Mouse (Mus musculus) liver, embryonic 16.5 days (tissue): ENCODE data around the gene Ephb4. TPM values are rescaled to one million over a fixed set of nuclear protein-coding genes. Genes with fewer than 3 reads are reported as not detected.
A peak's percentile ranks its signal among the peaks of the same experiment; 100 is the strongest.

ENCODE experiments used
- ATAC-seq: fragments of 200-750 bp; cut with Nextera tagmentation; 2 replicates; pipeline ENCODE4 v1.8.0; 2017; ENCODE audit warnings: low read depth, mild to moderate bottlenecking, moderate number of reproducible peaks, moderate library complexity
- H3K27ac ChIP-seq: fragments of 300-500 bp; sonication (generic); 2 replicates; pipeline ENCODE4 v1.5.1; 2014; ENCODE audit warnings: mild to moderate bottlenecking, low read length
- H3K27me3 ChIP-seq: fragments of 300-500 bp; sonication (generic); 2 replicates; pipeline ENCODE4 v1.6.1; 2014; ENCODE audit warnings: low read depth, low read length, mixed read lengths; ENCODE audit not compliant: control insufficient read depth, insufficient read depth
- H3K36me3 ChIP-seq: fragments of 300-500 bp; sonication (generic); 2 replicates; pipeline ENCODE4 v1.6.1; 2014; ENCODE audit warnings: mild to moderate bottlenecking; ENCODE audit not compliant: control insufficient read depth, insufficient read depth
- H3K4me1 ChIP-seq: fragments of 300-500 bp; sonication (generic); 2 replicates; pipeline ENCODE4 v1.6.1; 2014; ENCODE audit warnings: low read depth, low read length, mixed read lengths; ENCODE audit not compliant: control insufficient read depth
- H3K4me2 ChIP-seq: fragments of 300-500 bp; sonication (generic); 2 replicates; pipeline ENCODE4 v1.6.1; 2014; ENCODE audit warnings: low read depth, low read length, mixed read lengths
- H3K4me3 ChIP-seq: fragments of 300-500 bp; sonication (generic); 2 replicates; pipeline ENCODE4 v1.5.1; 2014; ENCODE audit warnings: low read depth, mild to moderate bottlenecking, low read length
- H3K9ac ChIP-seq: fragments of 300-500 bp; sonication (generic); 2 replicates; pipeline ENCODE4 v1.6.1; 2014; ENCODE audit warnings: low read depth, low read length
- H3K9me3 ChIP-seq: fragments of 300-500 bp; sonication (generic); replicated peaks from 2 replicates; pipeline ENCODE4 v1.6.1; 2016; ENCODE audit warnings: low read length; ENCODE audit not compliant: control insufficient read depth
- WGBS: fragments of 180-500 bp; shearing (Covaris S2); extraction: QIAGEN DNeasy Blood & Tissue Kit; methylation state at CpG from one replicate; pipeline ENCODE4 v1.1.7; 2014; ENCODE audit not compliant: insufficient replicate concordance; 5-methylcytosine and 5-hydroxymethylcytosine counted together
- polyA plus RNA-seq: library from polyadenylated mRNA; unstranded; fragments of >200 nt; fragmentation: Nextera tagmentation; extraction: Ambion mirVana; gene quantifications from 2 replicates; pipeline ENCODE4 v1.2.1, GENCODE M21; 2015

The Ephb4 gene
- polyA plus RNA-seq, 1 experiment from 2014 or later, result 9.1 TPM

DNA sequence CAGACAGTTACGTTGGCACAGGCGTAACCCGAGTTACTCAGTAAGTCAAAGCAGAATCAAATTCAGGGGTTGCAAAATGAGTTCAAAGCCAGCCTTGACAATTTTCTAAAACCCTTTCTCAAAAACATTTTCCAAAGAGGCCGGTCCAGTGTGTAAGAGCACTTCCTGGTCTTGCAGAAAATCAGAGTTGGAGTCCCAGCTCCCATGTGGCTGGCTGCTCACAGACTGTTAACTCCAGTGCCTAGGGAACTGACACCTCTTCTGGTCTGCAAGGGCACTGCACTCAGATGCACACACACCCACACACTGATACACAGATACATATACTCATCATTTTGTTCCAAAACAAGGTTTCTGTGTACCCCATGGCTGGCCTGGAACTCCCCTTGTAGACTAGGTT, 41.6 kb upstream of the Ephb4 start:
- Histone ChIP-seq H3K27ac (peak overlapping the region; percentile 91), H3K36me3 (peaks cover 17% of the 10 kb centered on the region), H3K9ac (no peak overlapping the region; the same call in 1 of the 2 replicates), H3K4me3 (peak overlapping the region; percentile 93), H3K4me2 (peak overlapping the region; percentile 74; the same call in 1 of the 2 replicates), H3K27me3 (no peaks in the 10 kb centered on the region), H3K4me1 (peaks cover 38% of the 10 kb centered on the region), H3K9me3 (no peaks in the 10 kb centered on the region)
- 88% methylated on average over 4 of the region's 4 CpGs for whole genome bisulfite sequencing
- no peak for ATAC-seq

GRCm38 (mm10) chr5:137313466-137314192, 36.3 kb upstream of the Ephb4 start:
- no peaks in the 10 kb centered on the region for H3K27me3 ChIP-seq
- H3K4me3 ChIP-seq, result peak overlapping the region; percentile 60
- peaks cover 8% of the 10 kb centered on the region for H3K36me3 ChIP-seq
- 5% methylated on average over 22 of the region's 22 CpGs for WGBS
- H3K9me3 ChIP-seq, result no peaks in the 10 kb centered on the region
- H3K9ac ChIP-seq, result peak overlapping the region; percentile 63
- ATAC-seq, result peak; percentile 35; the same call in 1 of the 2 replicates
- peak overlapping the region; percentile 24; the same call in 1 of the 2 replicates for H3K27ac ChIP-seq
- H3K4me1 ChIP-seq, result peaks cover 22% of the 10 kb centered on the region
- peak overlapping the region; percentile 73 for H3K4me2 ChIP-seq

DNA sequence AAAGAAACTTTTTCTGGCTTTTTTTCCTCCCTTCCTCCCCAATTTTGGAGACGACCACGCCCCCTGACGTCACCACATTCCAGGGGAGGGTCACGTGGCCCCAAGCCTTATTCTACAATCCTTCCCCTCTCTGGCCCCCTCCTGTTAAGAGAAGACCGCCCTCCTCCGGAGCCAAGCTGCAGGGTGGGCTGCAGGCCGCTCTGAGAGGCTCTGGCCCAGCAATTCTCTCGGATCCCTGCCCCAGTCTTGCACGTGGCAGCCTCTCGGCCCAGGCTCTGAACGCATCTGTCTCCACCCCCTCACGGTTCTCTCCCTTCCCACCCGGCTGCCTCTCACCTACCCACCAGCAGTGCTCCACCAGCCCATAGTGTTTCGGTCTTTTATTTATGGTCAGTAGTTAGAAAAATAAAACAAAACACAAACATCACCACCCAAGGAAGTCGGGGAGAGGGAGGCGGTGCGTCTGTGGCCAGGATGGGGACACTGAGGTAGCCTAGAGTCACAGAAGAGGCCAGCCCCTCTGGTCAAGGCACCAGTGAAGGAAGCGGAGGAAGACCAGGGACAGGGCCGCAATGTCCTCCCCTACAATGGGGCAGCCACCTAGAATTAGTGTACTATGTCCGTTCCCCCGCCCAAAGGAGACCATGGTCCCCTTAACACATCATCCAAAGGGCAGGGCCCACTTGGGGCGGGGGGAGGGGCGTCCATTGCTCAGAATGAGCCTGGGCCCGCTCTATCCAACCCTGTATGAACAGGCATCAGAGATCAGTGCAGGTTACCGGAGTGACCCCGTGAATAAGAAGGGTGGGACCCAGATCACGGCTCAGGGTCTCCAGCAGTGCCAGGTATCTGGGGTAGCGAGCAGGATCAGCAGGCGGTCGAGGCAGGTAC, 35.5 kb upstream of the Ephb4 start, which contains the start of gene Trip6:
Gene Trip6, minus strand, starts transcription at position 212 of the 891 bp plus-strand sequence.
- WGBS, result 34% methylated on average over 30 of the region's 30 CpGs
- peak; percentile 50 for ATAC-seq
- Histone ChIP-seq H3K9ac (peak within 1 kb of the TSS; percentile 63), H3K9me3 (no peaks in the 10 kb centered on the region), H3K27me3 (no peaks in the 10 kb centered on the region), H3K4me3 (peak within 1 kb of the TSS; percentile 60), H3K4me1 (peaks cover 22% of the 10 kb centered on the region), H3K36me3 (peaks cover 3% of the 10 kb centered on the region; the same call in 1 of the 2 replicates), H3K27ac (peak within 1 kb of the TSS; percentile 24; the same call in 1 of the 2 replicates), H3K4me2 (peak within 1 kb of the TSS; percentile 73)

GRCm38 (mm10) chr5:137315084-137315903, 34.6 kb upstream of the Ephb4 start:
- no peaks in the 10 kb centered on the region for H3K9me3 ChIP-seq
- ATAC-seq, result no peak
- no peak overlapping the region for H3K4me3 ChIP-seq
- H3K36me3 ChIP-seq, result no peaks in the 10 kb centered on the region
- WGBS, result 48% methylated on average over 30 of the region's 30 CpGs
- H3K27ac ChIP-seq, result no peak overlapping the region
- no peaks in the 10 kb centered on the region for H3K27me3 ChIP-seq
- no peak overlapping the region for H3K9ac ChIP-seq
- peaks cover 22% of the 10 kb centered on the region for H3K4me1 ChIP-seq
- no peak overlapping the region for H3K4me2 ChIP-seq

- Histone ChIP-seq H3K9ac (no peak overlapping the region), H3K4me2 (no peak overlapping the region), H3K4me3 (no peak overlapping the region), H3K36me3 (no peaks in the 10 kb centered on the region), H3K27ac (no peak overlapping the region), H3K27me3 (no peaks in the 10 kb centered on the region), H3K9me3 (no peaks in the 10 kb centered on the region), H3K4me1 (peaks cover 22% of the 10 kb centered on the region)
- no peak for ATAC-seq
- WGBS, result 35% methylated on average over 8 of the region's 8 CpGs
These were observed 32.5 kb upstream of the Ephb4 start for GRCm38 (mm10) chr5:137317361-137317760.

GRCm38 (mm10) chr5:137318570-137318969, 31.3 kb upstream of the Ephb4 start:
- Histone ChIP-seq H3K9ac (no peak overlapping the region), H3K4me2 (no peak overlapping the region), H3K4me3 (no peak overlapping the region), H3K9me3 (no peaks in the 10 kb centered on the region), H3K36me3 (no peaks in the 10 kb centered on the region), H3K27me3 (no peaks in the 10 kb centered on the region), H3K27ac (no peak overlapping the region), H3K4me1 (peaks cover 15% of the 10 kb centered on the region)
- WGBS, result 54% methylated on average over 1 of the region's 1 CpGs
- no peak for ATAC-seq

DNA sequence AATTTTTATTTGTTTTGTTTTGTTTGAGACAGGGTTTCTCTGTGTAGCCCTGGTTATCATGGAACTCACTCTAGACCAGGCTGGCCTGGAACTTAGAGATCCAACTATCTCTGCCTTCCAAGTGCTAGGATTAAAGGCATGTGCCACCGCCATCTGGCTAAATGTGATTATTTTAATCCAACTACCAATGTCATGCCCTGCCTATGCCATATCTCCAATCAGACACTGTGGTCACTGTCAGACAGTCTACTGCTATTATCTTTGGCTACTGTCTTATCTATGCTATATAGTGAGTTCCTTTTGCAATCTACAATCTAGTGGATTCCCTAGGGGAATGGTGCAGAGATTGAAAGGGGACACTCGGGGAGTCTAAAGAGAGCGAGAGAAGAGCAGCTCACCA, 28.9 kb upstream of the Ephb4 start:
- WGBS, result 69% methylated on average over 3 of the region's 3 CpGs
- no peaks in the 10 kb centered on the region for H3K9me3 ChIP-seq
- no peak; the same call in 1 of the 2 replicates for ATAC-seq

DNA sequence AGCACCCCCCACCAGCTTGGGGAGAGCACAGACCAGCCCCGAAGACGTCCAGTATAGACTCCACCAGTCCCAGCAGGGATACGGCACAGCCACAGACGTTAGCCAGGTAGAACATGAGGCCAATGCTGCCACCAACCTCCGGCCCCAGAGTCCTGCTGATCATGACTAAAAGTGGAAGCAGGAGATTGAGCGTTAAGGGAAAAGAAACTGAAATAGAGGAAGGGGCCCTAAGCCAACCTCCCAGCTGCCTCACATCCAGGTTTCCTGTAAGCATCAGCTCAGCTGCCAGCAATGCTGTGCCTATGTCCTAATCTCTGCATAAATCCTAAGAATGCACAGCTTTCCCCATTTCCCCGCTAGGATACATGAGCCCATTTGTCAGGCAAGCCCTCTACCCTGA, 19.0 kb upstream of the Ephb4 start:
- Histone ChIP-seq H3K4me1 (peaks cover 15% of the 10 kb centered on the region), H3K4me3 (no peak overlapping the region), H3K9me3 (no peaks in the 10 kb centered on the region), H3K27me3 (no peaks in the 10 kb centered on the region), H3K36me3 (no peaks in the 10 kb centered on the region), H3K4me2 (no peak overlapping the region), H3K9ac (no peak overlapping the region), H3K27ac (no peak overlapping the region)
- ATAC-seq, result no peak
- 62% methylated on average over 7 of the region's 7 CpGs for WGBS

More for the DNA sequence above, 28.9 kb upstream of the Ephb4 start:
- H3K4me2 ChIP-seq, result no peak overlapping the region
- H3K4me3 ChIP-seq, result no peak overlapping the region
- no peaks in the 10 kb centered on the region for H3K36me3 ChIP-seq
- no peak overlapping the region for H3K27ac ChIP-seq
- peaks cover 8% of the 10 kb centered on the region; the same call in 1 of the 2 replicates for H3K4me1 ChIP-seq
- no peaks in the 10 kb centered on the region for H3K27me3 ChIP-seq
- no peak overlapping the region for H3K9ac ChIP-seq
